Mouse (Mus musculus): ENCODE measurements around the gene Cops4. TPM values are rescaled to one million over a fixed set of nuclear protein-coding genes. Genes with fewer than 3 reads are reported as not detected.
A peak's percentile ranks its signal among the peaks of the same experiment; 100 is the strongest.

The Cops4 gene
- polyA plus RNA-seq, 1 experiment from 2014 or later: 165 TPM

DNA sequence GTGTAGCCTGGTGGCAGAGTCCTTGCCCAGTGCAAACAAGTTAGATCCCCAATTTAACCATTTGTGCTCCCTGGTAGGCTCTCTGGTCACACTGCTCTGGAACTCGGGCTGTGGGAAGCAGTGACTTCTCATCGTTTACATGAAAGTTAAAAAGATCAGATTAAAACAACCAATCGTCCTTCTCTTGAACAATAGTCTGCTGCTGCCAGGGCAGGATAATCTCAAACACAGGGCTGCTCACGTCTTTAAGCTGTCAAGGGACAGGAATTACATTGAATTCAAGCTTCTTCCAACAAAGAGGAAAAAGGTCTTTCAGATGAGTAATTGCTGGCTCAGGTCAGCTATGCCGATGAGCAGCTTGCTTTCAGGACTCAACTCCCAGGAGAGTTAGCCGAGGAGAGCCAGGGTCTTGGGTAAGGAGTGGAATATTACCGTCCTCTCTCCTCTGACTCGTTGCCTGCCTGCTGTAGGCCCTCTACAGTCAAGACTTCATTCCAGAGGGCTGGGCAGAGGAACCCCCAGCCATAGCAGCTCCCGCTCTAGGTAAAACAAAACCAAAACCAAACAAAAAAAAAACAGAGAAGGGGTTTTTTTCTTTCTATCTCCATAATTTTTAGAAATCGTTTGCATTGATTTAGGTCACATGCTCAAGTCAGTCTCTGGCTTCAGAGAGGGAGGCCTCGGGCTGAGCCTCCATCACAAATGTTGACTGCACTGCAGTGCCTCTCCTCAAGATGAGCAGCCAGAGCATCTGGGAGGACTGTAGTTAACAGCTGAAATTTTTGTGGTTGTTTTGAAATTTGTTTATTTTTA lies 63.7 kb downstream of the Cops4 start:
- no peaks in the 10 kb centered on the region for H3K27me3 ChIP-seq (ENCODE audit: control insufficient read depth, insufficient read depth, low read depth, low read length)
- no peaks in the 10 kb centered on the region for H3K4me1 ChIP-seq (replicated peaks; ENCODE audit: control insufficient read depth, insufficient read depth, low read length)
- H3K9ac ChIP-seq (ENCODE audit: low read length): no peak overlapping the region
- no peak overlapping the region for H3K4me3 ChIP-seq (ENCODE audit: low read length)
- WGBS: 44% methylated on average over 11 of the region's 11 CpGs
- ATAC-seq (ENCODE audit: low read depth): no peak
- no peaks in the 10 kb centered on the region for H3K9me3 ChIP-seq (ENCODE audit: control insufficient read depth, low read length)
- no peak overlapping the region for H3K4me2 ChIP-seq (ENCODE audit: low read depth, low read length)
- no peaks in the 10 kb centered on the region for H3K36me3 ChIP-seq (ENCODE audit: control insufficient read depth, insufficient read depth, low read length)
- no peak overlapping the region for H3K27ac ChIP-seq (ENCODE audit: low read length)

DNA sequence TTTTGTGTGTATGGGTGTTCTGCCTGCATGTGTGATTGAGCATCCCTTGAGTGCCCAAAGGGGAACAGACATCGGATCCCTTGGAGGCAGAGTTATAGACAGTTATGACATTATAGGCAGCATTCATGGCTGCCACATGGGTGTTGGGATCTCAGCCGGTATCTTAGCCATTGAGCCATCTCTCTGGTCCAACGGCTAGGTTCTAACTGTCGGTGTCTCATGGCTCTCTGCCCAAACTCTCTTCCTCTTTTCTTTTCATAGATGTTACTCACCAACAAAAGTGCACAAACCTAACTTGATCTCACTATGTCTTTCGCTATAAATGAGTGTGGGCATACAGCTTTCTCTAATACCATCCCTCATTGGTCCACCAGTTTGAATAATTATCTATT lies 64.3 kb downstream of the Cops4 start:
- H3K27me3 ChIP-seq (ENCODE audit: control insufficient read depth, insufficient read depth, low read depth, low read length): no peaks in the 10 kb centered on the region
- H3K4me2 ChIP-seq (ENCODE audit: low read depth, low read length): no peak overlapping the region
- 85% methylated on average over 5 of the region's 5 CpGs for WGBS
- H3K4me1 ChIP-seq (replicated peaks; ENCODE audit: control insufficient read depth, insufficient read depth, low read length): no peaks in the 10 kb centered on the region
- H3K9ac ChIP-seq (ENCODE audit: low read length): no peak overlapping the region
- no peak overlapping the region for H3K27ac ChIP-seq (ENCODE audit: low read length)
- H3K9me3 ChIP-seq (ENCODE audit: control insufficient read depth, low read length): no peaks in the 10 kb centered on the region
- no peaks in the 10 kb centered on the region for H3K36me3 ChIP-seq (ENCODE audit: control insufficient read depth, insufficient read depth, low read length)
- H3K4me3 ChIP-seq (ENCODE audit: low read length): no peak overlapping the region
- ATAC-seq (ENCODE audit: low read depth): no peak

DNA sequence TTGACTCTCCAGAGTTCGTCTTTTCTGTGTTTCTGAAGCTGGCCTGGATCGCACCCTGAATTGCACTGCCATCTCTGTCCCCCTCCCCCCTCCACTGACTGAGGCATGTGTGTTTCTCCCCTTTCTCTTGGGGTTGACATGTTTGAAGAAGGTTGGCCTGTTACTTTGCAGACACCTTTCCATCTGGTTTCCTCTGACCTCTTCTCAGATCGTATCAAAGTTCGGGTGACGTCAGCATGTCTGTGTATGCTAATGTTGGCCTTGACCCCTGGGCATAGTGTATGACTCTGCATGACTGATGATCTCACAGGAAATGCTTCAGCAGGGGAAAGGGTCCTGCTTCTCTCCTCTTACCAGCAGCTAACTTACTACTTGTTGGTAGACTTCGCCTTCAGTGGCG lies 65.0 kb downstream of the Cops4 start:
- no peak overlapping the region for H3K27ac ChIP-seq (ENCODE audit: low read length)
- no peaks in the 10 kb centered on the region for H3K4me1 ChIP-seq (replicated peaks; ENCODE audit: control insufficient read depth, insufficient read depth, low read length)
- no peak overlapping the region for H3K4me3 ChIP-seq (ENCODE audit: low read length)
- 65% methylated on average over 7 of the region's 7 CpGs for WGBS
- no peak for ATAC-seq (ENCODE audit: low read depth)
- H3K9me3 ChIP-seq (ENCODE audit: control insufficient read depth, low read length): no peaks in the 10 kb centered on the region
- H3K4me2 ChIP-seq (ENCODE audit: low read depth, low read length): no peak overlapping the region
- H3K27me3 ChIP-seq (ENCODE audit: control insufficient read depth, insufficient read depth, low read depth, low read length): no peaks in the 10 kb centered on the region
- no peaks in the 10 kb centered on the region for H3K36me3 ChIP-seq (ENCODE audit: control insufficient read depth, insufficient read depth, low read length)
- H3K9ac ChIP-seq (ENCODE audit: low read length): no peak overlapping the region

DNA sequence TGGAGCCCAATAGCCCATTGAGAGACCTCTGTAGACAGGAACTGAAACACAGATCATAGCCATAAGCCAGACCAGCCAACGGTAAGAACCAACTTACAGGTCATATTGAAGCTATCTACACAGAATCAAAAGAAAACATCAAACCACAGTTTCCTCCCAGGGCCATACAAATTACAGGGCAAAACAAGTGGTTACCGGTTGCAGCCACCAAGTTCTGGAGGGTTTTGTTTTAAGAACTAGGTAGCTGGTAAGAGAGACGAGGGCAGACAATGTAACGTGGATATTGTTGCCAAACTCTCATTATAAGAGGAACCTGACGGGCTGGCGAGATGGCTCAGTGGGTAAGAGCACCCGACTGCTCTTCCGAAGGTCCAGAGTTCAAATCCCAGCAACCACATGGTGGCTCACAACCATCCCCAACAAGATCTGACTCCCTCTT lies 67.1 kb downstream of the Cops4 start:
- H3K4me2 ChIP-seq (ENCODE audit: low read depth, low read length): no peak overlapping the region
- H3K9ac ChIP-seq (ENCODE audit: low read length): no peak overlapping the region
- H3K9me3 ChIP-seq (ENCODE audit: control insufficient read depth, low read length): no peaks in the 10 kb centered on the region
- H3K27ac ChIP-seq (ENCODE audit: low read length): no peak overlapping the region
- 86% methylated on average over 8 of the region's 8 CpGs for WGBS
- no peaks in the 10 kb centered on the region for H3K36me3 ChIP-seq (ENCODE audit: control insufficient read depth, insufficient read depth, low read length)
- H3K4me3 ChIP-seq (ENCODE audit: low read length): no peak overlapping the region
- H3K27me3 ChIP-seq (ENCODE audit: control insufficient read depth, insufficient read depth, low read depth, low read length): no peaks in the 10 kb centered on the region
- H3K4me1 ChIP-seq (replicated peaks; ENCODE audit: control insufficient read depth, insufficient read depth, low read length): no peaks in the 10 kb centered on the region
- ATAC-seq (ENCODE audit: low read depth): no peak

DNA sequence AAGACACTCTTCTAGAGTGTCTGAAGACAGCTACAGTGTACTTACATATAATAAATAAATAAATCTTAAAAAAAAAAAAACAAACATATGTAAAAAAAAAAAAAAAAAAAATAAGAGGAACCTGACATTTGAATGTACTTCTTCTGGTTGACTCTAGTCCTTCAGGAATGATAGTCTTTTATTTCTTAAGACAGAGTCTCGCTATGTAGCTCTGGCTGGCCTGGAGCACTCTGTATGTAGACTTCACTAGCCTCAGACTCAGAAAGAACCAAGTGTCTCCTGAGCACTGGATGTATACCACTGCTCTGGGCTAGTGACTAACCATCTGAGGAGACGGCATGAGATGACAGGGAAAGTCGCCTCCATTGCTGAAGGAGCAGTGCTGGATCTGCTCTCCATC lies 67.5 kb downstream of the Cops4 start:
- Histone ChIP-seq H3K9me3 (ENCODE audit: control insufficient read depth, low read length) (no peaks in the 10 kb centered on the region), H3K27ac (ENCODE audit: low read length) (no peak overlapping the region), H3K4me1 (replicated peaks; ENCODE audit: control insufficient read depth, insufficient read depth, low read length) (no peaks in the 10 kb centered on the region), H3K4me2 (ENCODE audit: low read depth, low read length) (no peak overlapping the region), H3K9ac (ENCODE audit: low read length) (no peak overlapping the region), H3K27me3 (ENCODE audit: control insufficient read depth, insufficient read depth, low read depth, low read length) (no peaks in the 10 kb centered on the region), H3K4me3 (ENCODE audit: low read length) (no peak overlapping the region), H3K36me3 (ENCODE audit: control insufficient read depth, insufficient read depth, low read length) (no peaks in the 10 kb centered on the region)
- no peak for ATAC-seq (ENCODE audit: low read depth)
- 82% methylated on average over 3 of the region's 3 CpGs for WGBS

DNA sequence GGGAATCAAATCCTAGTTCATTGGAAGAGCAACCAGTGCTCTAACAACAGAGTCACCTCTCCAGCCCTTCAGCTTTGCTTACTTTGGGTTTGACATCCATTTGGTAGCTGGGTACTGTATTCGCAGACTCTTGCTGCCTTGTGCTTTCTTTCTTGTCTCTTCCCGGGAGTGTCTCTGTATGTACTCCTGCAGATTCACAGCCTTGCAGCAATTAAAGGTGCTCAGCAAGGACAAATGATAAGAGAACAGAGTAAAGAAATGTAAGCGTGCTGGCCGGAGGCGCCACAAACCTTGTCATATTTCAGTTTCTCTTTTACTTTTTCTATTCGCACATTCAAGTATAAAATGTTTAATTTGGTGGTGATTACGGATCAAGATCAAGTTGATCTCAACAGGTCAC lies 69.0 kb downstream of the Cops4 start:
- Histone ChIP-seq H3K4me3 (ENCODE audit: low read length) (no peak overlapping the region), H3K27me3 (ENCODE audit: control insufficient read depth, insufficient read depth, low read depth, low read length) (no peaks in the 10 kb centered on the region), H3K36me3 (ENCODE audit: control insufficient read depth, insufficient read depth, low read length) (no peaks in the 10 kb centered on the region), H3K4me2 (ENCODE audit: low read depth, low read length) (no peak overlapping the region), H3K9me3 (ENCODE audit: control insufficient read depth, low read length) (no peaks in the 10 kb centered on the region), H3K4me1 (replicated peaks; ENCODE audit: control insufficient read depth, insufficient read depth, low read length) (no peaks in the 10 kb centered on the region), H3K9ac (ENCODE audit: low read length) (no peak overlapping the region), H3K27ac (ENCODE audit: low read length) (no peak overlapping the region)
- ATAC-seq (ENCODE audit: low read depth): no peak
- WGBS: 83% methylated on average over 7 of the region's 7 CpGs

DNA sequence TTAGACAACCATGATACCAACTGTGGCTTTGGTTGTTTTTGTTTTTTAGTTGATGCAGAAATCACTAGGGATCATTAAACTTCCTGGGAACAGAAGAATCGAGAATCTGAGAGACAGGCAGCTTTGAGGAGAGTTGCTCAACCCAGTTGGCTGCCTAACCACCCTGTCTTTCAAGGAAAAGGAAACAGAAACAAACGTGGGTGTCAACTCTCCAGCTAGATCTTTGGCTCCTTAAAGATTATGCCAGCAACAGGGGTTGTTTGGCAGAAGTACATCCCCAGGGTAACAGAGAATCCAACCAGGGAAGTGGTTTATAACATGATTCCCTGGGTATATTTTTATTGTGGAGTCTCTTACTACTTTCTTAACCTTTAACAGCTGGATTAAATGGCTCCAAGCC lies 69.5 kb downstream of the Cops4 start:
- Histone ChIP-seq H3K9ac (ENCODE audit: low read length) (no peak overlapping the region), H3K4me1 (replicated peaks; ENCODE audit: control insufficient read depth, insufficient read depth, low read length) (no peaks in the 10 kb centered on the region), H3K4me3 (ENCODE audit: low read length) (no peak overlapping the region), H3K9me3 (ENCODE audit: control insufficient read depth, low read length) (no peaks in the 10 kb centered on the region), H3K4me2 (ENCODE audit: low read depth, low read length) (no peak overlapping the region), H3K27ac (ENCODE audit: low read length) (no peak overlapping the region), H3K27me3 (ENCODE audit: control insufficient read depth, insufficient read depth, low read depth, low read length) (no peaks in the 10 kb centered on the region), H3K36me3 (ENCODE audit: control insufficient read depth, insufficient read depth, low read length) (no peaks in the 10 kb centered on the region)
- ATAC-seq (ENCODE audit: low read depth): no peak
- WGBS: 30% methylated on average over 2 of the region's 2 CpGs

DNA sequence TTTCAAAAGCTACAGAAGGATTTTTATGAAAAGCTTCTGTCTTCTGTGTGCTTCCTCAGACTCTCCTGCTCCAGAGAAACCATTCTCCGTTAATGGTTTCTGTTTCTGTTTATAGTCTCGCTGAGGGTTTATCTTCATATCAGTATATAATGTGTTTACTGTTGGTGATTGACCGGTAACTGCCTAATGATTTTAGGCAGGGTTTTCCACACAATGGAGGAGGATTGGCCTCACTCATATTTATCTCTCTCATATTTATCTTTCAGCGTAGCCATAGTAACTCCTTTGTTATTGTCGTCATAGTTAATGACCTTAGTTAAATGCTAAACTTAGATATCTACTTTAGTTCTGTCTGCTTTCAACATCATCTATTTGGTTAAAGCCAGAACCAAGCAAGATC lies 72.4 kb downstream of the Cops4 start:
- Histone ChIP-seq H3K27ac (ENCODE audit: low read length) (no peak overlapping the region), H3K9me3 (ENCODE audit: control insufficient read depth, low read length) (peaks cover 4% of the 10 kb centered on the region; the same call in 1 of the 2 replicates), H3K36me3 (ENCODE audit: control insufficient read depth, insufficient read depth, low read length) (no peaks in the 10 kb centered on the region), H3K4me3 (ENCODE audit: low read length) (no peak overlapping the region), H3K27me3 (ENCODE audit: control insufficient read depth, insufficient read depth, low read depth, low read length) (no peaks in the 10 kb centered on the region), H3K9ac (ENCODE audit: low read length) (no peak overlapping the region), H3K4me1 (replicated peaks; ENCODE audit: control insufficient read depth, insufficient read depth, low read length) (no peaks in the 10 kb centered on the region), H3K4me2 (ENCODE audit: low read depth, low read length) (0 out of 2 replicates have a peak overlapping the region, but pooled peaks have one; percentile 14)
- WGBS: 31% methylated on average over 5 of the region's 5 CpGs
- ATAC-seq (ENCODE audit: low read depth): no peak

DNA sequence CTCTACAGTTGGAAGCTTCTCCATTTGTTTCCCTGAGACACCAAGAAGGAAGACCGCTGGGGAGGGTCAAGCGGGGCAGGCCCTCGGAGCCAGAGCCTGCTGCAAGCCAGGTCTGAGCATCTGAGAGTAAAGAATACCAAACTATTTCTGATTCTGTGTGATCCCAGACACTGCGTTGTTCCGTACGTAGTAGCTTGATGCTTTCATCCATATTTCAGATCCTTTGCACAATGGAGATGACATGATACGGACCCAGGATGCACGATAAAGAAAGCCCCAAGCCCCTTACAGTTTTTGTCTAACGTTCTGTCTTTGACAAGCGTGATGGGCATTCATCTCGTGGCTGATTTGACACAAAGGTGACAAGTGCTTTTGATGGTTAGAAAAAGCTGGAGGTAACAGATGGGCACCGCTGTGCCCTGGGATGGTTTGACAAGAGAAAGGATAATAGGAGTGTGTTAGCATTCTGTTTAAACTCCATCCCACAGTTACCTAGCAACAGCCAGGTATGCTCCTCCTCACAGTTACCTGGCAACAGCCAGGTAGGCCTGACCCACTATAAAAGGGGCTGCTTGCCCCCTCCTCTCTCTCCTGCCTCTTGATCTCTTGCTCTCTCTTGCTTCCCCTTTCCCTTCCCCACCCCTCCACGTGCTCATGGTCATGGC lies 76.8 kb downstream of the Cops4 start:
- Histone ChIP-seq H3K27ac (ENCODE audit: low read length) (no peak overlapping the region), H3K4me1 (replicated peaks; ENCODE audit: control insufficient read depth, insufficient read depth, low read length) (no peaks in the 10 kb centered on the region), H3K27me3 (ENCODE audit: control insufficient read depth, insufficient read depth, low read depth, low read length) (no peaks in the 10 kb centered on the region), H3K36me3 (ENCODE audit: control insufficient read depth, insufficient read depth, low read length) (no peaks in the 10 kb centered on the region), H3K4me2 (ENCODE audit: low read depth, low read length) (no peak overlapping the region), H3K4me3 (ENCODE audit: low read length) (no peak overlapping the region), H3K9ac (ENCODE audit: low read length) (no peak overlapping the region), H3K9me3 (ENCODE audit: control insufficient read depth, low read length) (peaks cover 4% of the 10 kb centered on the region; the same call in 1 of the 2 replicates)
- 78% methylated on average over 13 of the region's 13 CpGs for WGBS
- no peak for ATAC-seq (ENCODE audit: low read depth)
